In the genomic region with DNA sequence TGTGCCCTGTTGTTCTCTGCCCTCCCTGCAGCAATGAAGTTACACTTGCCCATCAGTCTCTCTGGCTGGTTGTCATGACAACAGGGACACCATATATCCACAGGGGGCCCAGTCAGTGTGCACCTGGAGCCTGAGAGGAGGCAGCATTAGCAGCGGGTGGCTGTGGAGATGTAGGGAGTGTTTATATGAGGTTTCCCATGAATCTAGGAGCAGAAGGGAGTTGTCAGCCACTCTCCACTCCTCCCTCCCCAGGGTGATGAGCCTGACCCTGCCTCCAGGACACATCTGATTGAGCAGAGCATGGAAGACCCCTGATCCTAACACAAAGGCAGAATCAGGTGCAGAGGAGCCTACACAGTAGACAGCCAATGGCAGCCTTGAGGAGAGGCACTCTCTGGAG, we compare ENCODE assay signal across 10 mouse cellular contexts.
DNase-seq lines count a peak whose midpoint lies in the region; ATAC-seq lines count a peak whose summit lies in the region.
"Had no signal": no experiment of that assay in that cellular context is flagged by ENCODE, and none has a peak within 500 bp of the region (broad histone marks: within the 10 kb centered on the region; RNA-seq: fewer than 3 reads in every experiment).

No protein-coding gene starts in this region.

- H3K9me3 ChIP-seq in kidney, embryonic 15.5 days (replicated peaks): no peaks in the 10 kb centered on the region
- H3K9me3 ChIP-seq in forebrain, embryonic 12.5 days: no peaks in the 10 kb centered on the region
- H3K9me3 ChIP-seq in limb, embryonic 11.5 days (ENCODE audit: control insufficient read depth, low read length): no peaks in the 10 kb centered on the region

- H3K36me3 ChIP-seq in kidney, embryonic 15.5 days: no peaks in the 10 kb centered on the region
- H3K36me3 ChIP-seq in forebrain, embryonic 12.5 days (replicated peaks): no peaks in the 10 kb centered on the region
- H3K36me3 ChIP-seq in limb, embryonic 11.5 days (ENCODE audit: control insufficient read depth, insufficient read depth, low read length): no peaks in the 10 kb centered on the region

- no peaks in the 10 kb centered on the region for H3K27me3 ChIP-seq in kidney, embryonic 15.5 days
- H3K27me3 ChIP-seq in forebrain, embryonic 12.5 days: no peaks in the 10 kb centered on the region
- H3K27me3 ChIP-seq in limb, embryonic 11.5 days (ENCODE audit: control insufficient read depth, insufficient read depth, low read length): no peaks in the 10 kb centered on the region

- no peak overlapping the region for H3K4me2 ChIP-seq in kidney, embryonic 15.5 days
- 0 out of 2 replicates have a peak overlapping the region, but pooled peaks have one; percentile 4 for H3K4me2 ChIP-seq in forebrain, embryonic 12.5 days
- no peak overlapping the region for H3K4me2 ChIP-seq in limb, embryonic 11.5 days (ENCODE audit: low read depth, severe bottlenecking)

- H3K4me1 ChIP-seq in kidney, embryonic 15.5 days: peaks cover 35% of the 10 kb centered on the region
- peaks cover 18% of the 10 kb centered on the region for H3K4me1 ChIP-seq in forebrain, embryonic 12.5 days
- H3K4me1 ChIP-seq in limb, embryonic 11.5 days (ENCODE audit: control insufficient read depth, insufficient read depth, low read length): peaks cover 24% of the 10 kb centered on the region

- H3K9ac ChIP-seq in kidney, embryonic 15.5 days: no peak overlapping the region
- no peak overlapping the region for H3K9ac ChIP-seq in forebrain, embryonic 12.5 days
- no peak overlapping the region for H3K9ac ChIP-seq in limb, embryonic 11.5 days (ENCODE audit: low read length)

- H3K4me3 ChIP-seq in kidney, embryonic 15.5 days (replicated peaks): no peak overlapping the region
- H3K4me3 ChIP-seq in forebrain, embryonic 12.5 days (replicated peaks): no peak overlapping the region
- no peak overlapping the region for H3K4me3 ChIP-seq in limb, embryonic 11.5 days (ENCODE audit: low read depth, low read length)

- peak overlapping the region; percentile 23; the same call in 1 of the 2 replicates for H3K27ac ChIP-seq in kidney, embryonic 15.5 days
- H3K27ac ChIP-seq in forebrain, embryonic 12.5 days: peak overlapping the region; percentile 73
- H3K27ac ChIP-seq in limb, embryonic 11.5 days (replicated peaks; ENCODE audit: low read depth, low read length): no peak overlapping the region

- DNase-seq in kidney, postnatal 36 days: no peak
- peak; percentile 56 for DNase-seq in limb, embryonic 11.5 days (ENCODE audit: low spot score)
- DNase-seq in retina, embryonic 14.5 days (ENCODE audit: low spot score): peak; percentile 59
- no peak for DNase-seq in thymus, postnatal 36 days
- no peak for DNase-seq in adrenal gland, adult 18-20 months (ENCODE audit: low spot score in 2 of 2)
- no peak for DNase-seq in urinary bladder, adult 2 months (ENCODE audit: low spot score)
- DNase-seq: cerebellum, adult 2 months; kidney, postnatal 25 days had no signal

- peak; percentile 75 for ATAC-seq in kidney, embryonic 15.5 days (replicated peaks; ENCODE audit: low FRiP score)
- ATAC-seq in forebrain, embryonic 12.5 days (ENCODE audit: low FRiP score): peak; percentile 75
- ATAC-seq in limb, embryonic 11.5 days (ENCODE audit: insufficient number of reproducible peaks, low FRiP score, low TSS enrichment, low read depth): 0 out of 2 replicates have a peak, but pooled peaks have one; percentile 51

- 7% methylated on average over 1 of the region's 1 CpGs for WGBS in kidney, embryonic 15.5 days
- WGBS in forebrain, embryonic 12.5 days: 4% methylated on average over 1 of the region's 1 CpGs
- WGBS in limb, embryonic 11.5 days: 10% methylated on average over 1 of the region's 1 CpGs

Comparison
In these comparisons a context has a peak if more than half of its experiments do, and no peak if none do; other contexts are left out.
1. DNase-seq: peak in limb, embryonic 11.5 days (single experiment) and retina, embryonic 14.5 days (single experiment); none in kidney, postnatal 36 days (0 of 2), thymus, postnatal 36 days (0 of 2), adrenal gland, adult 18-20 months (0 of 2) and urinary bladder, adult 2 months (single experiment).
2. Peak in every context shown above with its lines, with median percentiles within 50 percentile points of each other: ATAC-seq.